Mouse (Mus musculus) adrenal gland (tissue): ENCODE data around the gene Extl2.

Experiments used
- intact Hi-C: fragments of 180-260 bp; cut with DNase I; formaldehyde crosslinking; loops from one replicate; pipeline ENCODE4 v1.15.1; 2025
- long read RNA-seq, 2 experiments: library from polyadenylated mRNA; unstranded; transcript quantifications; one replicate each; pipeline ENCODE4 v2.0.0; 2020; ENCODE audit warnings: borderline replicate concordance in 1 of 2; ENCODE audit not compliant: insufficient replicate concordance in 1 of 2

The Extl2 gene
- long read RNA-seq, experiment 1, transcript Extl2-203 (5 exons, 2,840 nt) = minor isoform, 11 of 26 reads
- long read RNA-seq, experiment 1, transcript Extl2-201 (5 exons, 3,000 nt) = major isoform, 12 of 26 reads
- long read RNA-seq, experiment 1, partial matches to known transcripts = 0 of 26 reads
- long read RNA-seq, experiment 1, other reads (novel, unspliced or antisense) = 2 of 26 reads
- long read RNA-seq, experiment 2, transcript Extl2-201 (5 exons, 3,000 nt) = major isoform, 5 of 10 reads
- long read RNA-seq, experiment 2, partial matches to known transcripts = 1 of 10 reads
- long read RNA-seq, experiment 2, other reads (novel, unspliced or antisense) = 1 of 10 reads

DNA sequence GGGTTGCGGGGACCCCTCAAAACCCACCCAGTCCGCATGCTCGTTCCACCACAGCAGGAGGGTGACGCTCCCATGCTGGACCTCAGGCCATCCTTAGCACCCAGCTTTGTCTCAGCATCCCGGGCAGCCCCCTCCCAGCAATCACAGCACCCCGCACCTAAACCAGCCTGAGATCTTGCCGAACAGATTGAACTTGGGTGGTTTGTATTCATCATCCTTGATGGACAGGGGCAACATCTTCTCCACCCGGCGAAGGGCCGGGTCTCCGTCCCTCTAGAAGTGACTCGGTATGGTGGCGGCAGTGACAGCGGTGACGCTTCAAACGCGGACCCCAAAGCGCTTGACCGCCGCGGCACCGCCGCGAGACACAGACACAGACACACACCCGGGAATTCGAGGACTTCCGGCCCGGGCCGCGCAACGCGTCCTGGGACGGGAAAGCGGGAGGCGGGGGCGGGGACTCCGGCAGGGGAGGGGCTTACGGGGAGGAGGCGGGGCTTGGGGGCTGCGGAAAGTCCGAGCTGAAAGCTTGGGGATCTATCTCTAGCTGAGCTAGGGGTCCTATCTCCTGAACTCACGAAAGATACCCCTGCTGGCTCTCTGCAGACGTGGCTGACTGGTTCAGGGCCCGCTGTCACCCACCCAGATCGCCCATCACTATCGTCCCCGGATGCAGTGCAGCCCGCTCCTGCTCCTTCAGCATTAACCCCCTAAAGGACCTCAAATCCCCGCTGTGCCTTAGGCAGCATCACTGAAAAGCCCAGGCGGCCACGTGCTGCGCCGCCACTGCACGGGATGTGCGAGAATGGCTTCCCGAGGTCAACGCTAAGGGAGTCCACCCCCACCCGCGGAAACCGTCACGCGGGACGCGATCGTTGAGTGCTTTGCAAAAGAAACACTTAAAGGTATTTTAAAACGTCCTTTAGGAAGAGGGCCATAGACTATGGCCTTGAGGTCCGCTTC, at the start of gene Extl2, which contains the start of gene Slc30a7:
Gene Extl2, plus strand, starts transcription at position 485 of the 963 bp plus-strand sequence.
Gene Slc30a7, minus strand, starts transcription at position 429 of the 963 bp plus-strand sequence.
- intact Hi-C loops = no loop called here

DNA sequence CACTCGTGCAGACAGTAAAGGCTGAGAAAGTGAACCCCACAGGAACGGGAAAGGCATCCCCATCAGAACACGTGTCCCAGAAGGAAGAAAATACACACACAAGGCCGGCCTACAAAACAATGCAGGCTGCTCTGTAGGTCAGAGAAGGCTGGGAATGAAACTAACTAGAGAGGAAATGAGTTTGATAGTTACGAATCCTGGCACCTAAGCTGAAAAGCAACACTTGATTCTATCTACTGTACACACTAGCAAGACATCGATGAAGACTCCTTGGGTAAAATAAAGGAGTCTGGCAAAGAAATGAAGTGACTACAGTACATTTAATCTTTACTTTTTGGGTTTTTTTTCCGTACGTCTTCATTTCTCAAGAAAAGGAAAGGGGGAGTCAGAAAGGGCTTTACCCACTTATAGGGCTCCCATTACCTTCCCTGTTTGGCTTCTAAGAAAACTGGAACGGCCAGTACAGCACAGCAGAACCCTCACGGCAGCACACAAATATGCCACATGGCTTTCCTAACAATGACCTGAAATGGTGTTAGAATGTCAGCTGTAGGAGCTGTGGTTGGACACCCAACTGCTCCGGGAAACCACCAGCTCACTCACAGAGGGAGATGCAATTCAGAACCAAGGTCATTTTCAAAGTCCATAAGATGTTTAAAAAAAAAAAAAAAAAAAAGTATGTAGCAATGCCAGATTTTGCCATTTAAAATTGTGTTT, 45.8 kb upstream of the Extl2 start:
- intact Hi-C loops = no loop called here

DNA sequence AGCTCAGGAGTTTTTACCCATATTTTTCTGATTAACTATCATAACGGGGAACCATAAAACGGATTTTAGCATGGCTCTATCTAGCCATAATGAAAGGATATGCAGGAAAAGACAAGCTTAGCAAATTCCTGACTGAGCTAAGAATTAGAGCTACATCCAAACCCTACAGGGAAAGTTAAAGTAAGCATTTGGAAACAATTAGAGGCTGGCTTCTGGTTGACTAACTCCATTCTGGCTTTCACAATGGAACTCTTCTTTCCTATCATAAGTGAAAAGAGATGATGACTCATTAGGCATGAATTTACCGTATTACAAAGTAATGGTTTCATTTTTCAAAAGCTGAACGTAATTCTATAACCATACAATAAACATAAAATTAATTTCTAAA, 45.2 kb upstream of the Extl2 start:
- intact Hi-C loops = no loop called here

DNA sequence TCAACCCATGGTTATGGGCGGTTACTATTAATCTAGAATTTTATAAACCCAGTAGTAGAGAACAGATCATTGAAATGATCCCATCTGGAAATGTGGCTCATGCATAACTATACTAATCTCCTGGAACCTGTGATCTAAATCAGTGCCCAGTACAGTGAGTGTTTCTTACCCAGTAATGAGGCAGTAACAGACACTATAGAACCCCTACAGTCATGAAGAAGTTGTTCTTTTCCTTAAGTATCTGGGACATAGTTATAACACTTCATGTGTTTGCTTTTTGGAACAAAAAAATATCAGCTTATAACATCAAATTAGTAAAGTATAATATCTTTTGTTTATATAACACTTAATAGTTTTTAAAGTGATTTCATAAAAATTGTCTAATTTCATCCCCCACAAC, 43.7 kb upstream of the Extl2 start:
- intact Hi-C loops = no loop called here

DNA sequence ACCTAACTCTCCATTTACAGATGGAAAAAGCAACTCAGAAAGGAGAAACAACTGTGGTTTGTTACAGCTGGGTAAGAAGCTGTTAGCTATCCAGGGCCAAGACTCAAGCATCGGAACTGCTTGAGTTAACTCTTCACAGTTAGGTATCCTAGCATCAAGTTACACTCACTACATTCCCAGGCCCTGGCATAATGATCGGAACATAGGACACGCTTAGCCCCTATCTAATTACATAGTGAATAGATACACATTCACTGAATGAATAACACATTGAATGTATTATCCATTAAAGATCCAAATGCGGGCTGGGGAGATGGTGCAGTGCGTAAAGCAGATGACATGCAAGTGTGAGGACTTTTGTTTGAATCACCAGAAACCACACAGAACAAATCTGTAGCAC, 43.2 kb upstream of the Extl2 start:
- intact Hi-C loops = no loop called here

DNA sequence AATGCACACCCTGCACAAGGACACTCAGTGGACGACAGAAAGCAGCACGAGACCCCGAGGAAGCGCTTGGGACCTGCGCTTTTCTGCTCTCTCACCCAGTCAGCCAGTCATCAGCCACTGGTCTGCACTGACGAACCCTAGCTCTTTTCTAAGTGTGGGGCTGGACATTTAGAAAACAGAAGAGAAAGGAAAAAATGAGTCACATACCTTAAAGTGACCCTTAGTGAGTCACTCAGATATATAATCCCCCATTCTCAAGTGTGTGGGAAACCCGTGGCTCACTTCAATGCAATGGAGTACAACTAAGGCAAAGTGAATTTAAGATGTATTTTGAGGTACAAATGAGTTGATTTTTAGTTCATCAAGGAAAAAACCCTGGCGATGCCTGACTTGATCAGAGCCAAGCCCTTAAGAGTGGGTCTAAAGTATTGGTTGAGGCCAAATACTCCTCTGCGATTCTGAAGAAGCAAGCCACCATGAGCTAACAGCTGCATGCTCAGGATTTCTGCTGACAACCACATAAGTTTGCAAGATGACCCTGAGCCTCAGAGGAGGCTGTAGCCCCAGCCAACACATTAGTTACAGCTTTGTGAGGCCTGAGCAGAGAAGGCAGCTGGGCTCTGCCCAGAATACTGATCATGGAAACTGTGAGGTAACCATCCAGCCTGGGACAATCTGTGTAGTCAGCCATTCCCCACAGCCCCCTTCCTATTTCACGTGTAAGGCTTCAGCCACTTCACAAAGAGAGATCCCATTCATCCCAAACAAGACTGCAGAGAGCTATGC, 38.3 kb upstream of the Extl2 start:
- intact Hi-C loops = no loop called here

DNA sequence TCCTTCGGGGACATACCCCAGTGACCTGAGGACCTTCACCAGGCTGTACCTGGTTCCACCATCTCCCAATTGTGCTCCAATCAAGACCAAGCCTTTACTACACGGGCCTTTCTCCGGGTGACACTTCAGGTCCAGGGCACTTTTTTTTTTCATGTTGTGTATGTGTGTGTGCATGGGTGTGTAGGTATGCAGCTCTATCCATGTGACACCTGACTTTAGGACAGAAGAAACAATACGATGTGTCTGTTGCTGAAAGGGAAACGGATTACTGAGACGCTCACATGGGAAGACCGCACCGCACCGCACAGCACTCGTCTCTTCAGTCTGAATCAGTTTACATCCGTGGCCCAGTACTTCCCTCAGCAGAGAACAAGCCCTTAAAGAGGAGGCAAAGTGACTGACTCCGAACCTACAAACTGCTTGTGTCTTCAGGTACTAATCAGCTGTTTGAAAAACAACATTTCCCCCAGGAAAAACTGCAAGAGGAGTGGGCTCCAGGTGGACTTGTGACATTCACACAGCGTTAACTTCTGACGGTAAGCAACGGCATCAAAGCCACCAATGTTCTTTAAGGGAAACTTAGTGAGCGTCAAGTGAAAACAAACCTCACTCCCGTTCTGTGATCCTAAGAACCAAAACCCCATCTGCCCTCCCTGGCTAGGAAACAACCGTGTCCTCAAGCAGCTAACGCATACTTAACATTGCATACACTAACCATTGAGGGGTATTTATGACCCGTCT, 36.0 kb upstream of the Extl2 start:
- intact Hi-C loops = no loop called here

DNA sequence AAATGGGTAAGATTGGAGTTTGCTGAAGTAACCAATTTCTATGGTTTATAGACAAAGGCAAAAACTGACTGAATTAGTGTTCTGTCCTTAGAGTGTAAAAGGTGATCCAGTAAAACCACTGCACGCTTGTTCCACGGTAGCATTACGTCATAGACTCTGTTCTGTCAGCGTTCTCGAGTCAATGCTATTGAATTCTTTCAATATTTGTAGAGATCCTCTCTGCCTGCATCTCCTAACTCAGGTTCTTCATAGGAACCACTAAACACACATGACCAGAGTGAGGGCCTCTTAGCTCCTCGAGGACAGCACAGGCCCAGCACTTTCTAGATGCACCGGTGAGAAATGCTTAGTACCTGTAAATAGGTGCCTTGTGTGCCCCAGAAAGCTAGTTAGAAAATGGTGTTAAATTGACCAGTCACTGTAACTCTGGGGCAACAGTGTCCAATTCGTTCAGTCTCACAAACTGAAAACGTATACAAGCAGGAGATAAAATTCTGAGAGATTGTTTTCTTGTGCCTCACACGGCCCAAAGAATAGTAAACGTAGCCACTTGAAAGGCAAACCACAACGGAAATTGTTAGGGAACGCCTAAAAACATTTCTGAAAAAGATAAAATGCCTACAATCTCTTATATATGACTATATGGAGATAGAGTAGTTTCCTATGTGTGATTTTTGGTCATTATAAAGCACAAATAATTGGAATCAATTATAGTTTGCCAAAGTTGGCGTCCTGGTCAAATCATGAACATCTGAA, 35.2 kb upstream of the Extl2 start:
- intact Hi-C loops = no loop called here

DNA sequence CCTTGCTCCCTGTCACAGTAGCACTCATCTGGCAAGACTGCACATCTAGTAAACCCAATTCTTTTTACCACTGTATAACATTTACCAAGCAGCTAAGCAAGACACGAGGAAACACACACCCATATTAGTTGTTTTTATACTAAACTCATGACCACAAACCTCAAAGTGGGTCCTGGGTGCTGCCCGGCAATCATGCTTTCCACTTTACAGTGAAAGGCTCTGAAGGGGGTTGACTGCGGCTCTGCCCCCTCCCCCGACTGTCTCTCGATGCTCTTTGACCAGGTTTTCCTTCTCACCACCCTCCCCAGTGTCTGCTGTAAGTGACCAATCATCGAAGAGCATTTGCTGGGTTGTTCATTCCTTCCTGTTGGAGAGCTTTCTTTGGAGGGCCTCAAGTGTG, 33.0 kb upstream of the Extl2 start:
- intact Hi-C loops = no loop called here

DNA sequence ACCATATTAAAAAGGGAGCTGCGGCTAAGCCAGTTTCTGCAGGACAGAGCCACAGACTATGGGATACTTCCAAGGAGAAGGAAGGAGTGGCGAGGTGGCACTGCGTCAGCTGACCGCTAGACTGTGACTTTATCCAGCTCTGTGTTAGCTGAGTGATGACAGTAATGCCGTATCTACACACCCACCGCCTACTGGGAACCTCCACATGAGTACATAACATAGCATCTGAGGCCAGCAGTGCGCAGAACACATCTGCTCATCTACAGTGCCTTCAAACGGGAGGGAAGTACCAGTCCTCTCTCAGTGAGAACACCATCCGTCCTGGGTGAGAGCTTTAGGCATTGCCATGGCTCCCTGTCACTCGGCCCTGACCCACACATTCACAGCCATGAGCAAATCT, 32.3 kb upstream of the Extl2 start:
- intact Hi-C loops = loop anchor here (5.0 kb wide), 1 partner anchor 38 kb away; no protein-coding TSS in a partner anchor

DNA sequence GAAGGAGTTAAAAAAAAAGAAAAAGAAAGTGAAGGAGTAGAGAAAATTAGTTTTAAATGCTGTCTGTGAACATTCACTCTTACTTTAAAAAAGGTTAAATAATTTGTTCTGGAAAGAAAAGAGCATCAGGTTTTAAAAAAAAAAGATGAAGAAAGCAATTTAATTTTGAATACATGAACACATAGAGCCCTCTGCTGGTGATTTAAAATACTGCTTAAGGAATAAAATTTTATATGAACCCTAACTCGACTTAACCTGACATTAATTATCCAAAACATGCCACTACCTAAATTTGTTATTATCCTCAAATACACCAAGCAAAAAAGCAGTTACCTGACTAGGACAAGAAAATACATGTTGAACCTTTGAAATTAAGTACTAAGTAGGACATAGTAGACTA, 28.3 kb upstream of the Extl2 start:
- intact Hi-C loops = loop anchor here (1.0 to 5.0 kb wide), 2 partner anchors 42 to 318 kb away; no protein-coding TSS in a partner anchor

DNA sequence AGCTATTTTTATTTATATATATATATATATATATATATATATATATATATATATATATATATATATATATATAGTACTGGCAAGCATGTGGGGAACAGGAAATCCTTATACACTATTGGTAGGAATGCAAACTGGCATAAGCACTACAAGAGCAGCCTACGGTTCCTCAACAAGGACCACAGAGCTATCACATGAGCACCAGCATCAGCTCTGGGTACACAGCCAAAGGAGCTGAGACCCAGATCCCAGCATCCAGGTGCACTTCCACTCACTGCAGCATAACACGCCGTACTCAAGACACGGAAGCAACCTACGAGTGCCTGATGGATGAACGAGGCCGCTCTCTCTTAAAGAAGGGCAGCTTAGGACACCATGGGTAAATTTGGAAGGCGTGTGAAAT, 24.0 kb upstream of the Extl2 start:
- intact Hi-C loops = loop anchor here (5.0 kb wide), 1 partner anchor 386 kb away; no protein-coding TSS in a partner anchor

DNA sequence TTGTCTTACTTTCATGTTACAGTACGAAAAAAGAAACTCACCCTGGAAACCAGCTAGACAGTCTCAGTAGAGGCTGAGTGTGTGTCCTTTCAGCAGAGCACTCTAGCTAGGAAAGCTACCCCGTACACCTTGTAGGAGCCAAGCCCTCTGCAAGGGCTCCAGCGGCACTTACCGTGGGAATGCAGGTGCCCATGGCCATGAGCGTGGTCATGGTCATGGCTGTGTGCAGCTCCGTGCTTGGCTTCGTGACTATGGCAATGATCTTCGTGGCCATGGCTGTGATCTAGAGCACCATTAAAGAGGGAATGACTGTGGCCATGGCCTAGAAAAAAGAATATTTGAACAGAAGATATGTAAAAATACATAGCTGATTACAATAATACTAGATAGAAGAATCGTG, 22.6 kb upstream of the Extl2 start:
- intact Hi-C loops = loop anchor here (5.0 kb wide), 1 partner anchor 387 kb away; no protein-coding TSS in a partner anchor

DNA sequence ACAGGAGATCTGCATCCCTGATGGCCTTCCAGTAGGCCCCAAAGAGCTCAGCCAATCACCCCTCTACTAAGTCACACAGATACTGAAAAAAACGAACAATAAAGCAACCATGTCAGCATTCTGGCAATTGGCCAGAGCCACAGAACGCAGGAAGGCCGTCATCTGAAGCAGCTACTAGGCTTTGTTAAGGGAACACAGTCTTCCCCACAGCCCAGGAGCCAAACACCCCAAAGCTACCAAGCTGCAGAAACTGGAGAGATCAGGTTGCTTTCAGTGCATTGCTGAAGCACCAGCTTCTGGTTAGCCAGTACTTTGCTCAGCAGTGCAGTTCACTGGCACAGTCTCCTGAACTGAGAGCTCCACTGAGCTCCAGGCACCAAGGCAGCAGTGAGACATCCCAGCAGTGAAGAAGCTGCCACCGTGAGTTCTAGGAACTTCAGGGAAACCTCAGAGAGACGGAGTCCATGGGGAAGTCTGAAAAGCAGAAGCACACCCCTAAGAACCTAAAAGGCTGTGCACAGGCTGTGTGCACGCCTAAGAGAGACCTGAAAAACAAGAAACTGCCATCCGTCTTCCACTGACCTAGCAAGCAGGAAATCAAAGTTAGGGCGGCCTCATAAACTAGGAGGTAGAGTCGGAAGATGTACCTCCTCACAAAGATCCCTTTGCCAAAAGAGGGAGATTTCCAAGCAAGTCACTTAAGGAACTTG, 21.9 kb upstream of the Extl2 start:
- intact Hi-C loops = no loop called here

DNA sequence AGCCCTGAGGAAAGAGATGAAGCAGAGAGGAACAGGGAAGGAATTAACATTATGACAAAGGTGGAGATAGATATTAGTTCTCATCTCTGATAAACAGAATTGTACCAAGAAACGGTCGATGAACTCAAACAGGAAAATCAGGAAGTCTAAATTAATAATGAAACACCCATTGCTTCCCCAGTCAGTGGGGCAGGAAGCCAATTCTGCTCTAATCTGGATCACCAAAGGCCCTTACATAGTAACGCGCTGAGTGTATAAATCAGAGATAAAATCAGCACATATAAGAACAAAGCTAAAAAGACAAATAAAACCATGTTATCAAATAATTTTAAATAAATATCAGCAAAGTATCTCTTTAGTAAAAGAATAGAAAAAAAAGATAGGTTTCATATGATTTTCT, 15.2 kb upstream of the Extl2 start:
- intact Hi-C loops = no loop called here

DNA sequence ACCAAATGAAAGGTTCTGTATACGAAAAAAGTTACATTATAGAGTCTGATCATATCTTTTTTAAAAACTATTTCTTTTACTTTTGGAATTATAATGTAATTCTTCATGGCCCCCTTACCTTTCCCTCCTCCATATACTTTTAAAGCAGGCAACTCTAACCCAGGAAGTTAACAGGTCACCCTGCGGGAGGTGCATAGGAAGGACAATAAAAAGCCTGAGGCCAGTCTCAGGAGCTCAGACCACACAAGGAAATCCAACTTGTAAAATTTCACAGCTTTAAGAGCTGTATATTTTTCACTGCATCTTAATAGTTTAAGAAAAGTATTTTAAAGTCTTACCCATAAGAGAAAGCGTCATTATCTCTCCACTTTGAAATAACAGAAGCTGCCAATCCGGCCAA, 14.7 kb upstream of the Extl2 start:
- intact Hi-C loops = no loop called here

DNA sequence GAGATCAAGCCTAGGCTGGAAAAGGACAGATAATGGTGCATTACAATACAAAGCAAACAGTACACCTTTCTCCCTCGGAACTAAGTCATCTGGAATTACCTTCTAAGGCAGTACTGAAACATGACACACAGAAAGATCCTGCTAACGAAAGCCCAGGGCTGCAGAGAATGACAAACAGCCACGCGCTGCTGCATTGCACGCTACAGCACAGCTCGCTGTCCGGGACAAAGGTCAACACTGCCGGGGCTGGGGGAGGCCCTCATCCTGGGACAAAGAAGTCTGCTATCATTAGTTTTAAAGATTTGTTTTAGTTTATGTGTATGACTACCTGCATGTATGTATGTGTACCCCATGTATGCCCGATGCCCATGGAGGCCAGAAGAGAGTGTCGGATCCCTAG, 14.2 kb upstream of the Extl2 start:
- intact Hi-C loops = no loop called here

DNA sequence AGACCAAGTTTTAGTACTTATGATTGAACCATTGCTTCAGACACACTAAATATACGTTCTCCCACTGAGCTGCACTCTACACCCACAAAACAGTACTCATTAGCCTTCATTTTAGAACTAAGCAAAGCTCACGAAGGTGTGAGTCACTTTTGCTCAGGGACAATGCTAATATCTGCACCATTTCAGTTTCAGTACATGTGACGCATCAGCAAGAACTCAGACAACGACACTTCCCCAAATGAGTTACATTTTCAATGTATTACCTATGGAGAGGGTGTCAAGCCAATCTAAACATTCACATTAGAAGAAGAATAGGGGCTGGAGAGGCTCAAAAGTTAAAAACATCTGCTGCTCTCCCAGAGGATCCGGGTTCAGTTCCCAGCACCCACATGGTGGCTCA, 10.3 kb upstream of the Extl2 start:
- intact Hi-C loops = no loop called here
